Mouse (Mus musculus) cerebellum, adult 2 months (tissue): ENCODE data around the gene Atp8b4. TPM values are rescaled to one million over a fixed set of nuclear protein-coding genes. Genes with fewer than 3 reads are reported as not detected.

Experiments
- DNase-seq, 2 experiments: peaks; one replicate each; pipeline ENCODE4 v3.0.0; 2021
- H3K27ac ChIP-seq: fragments of 200-500 bp; 2 replicates; pipeline ENCODE4 v1.5.1; 2012; ENCODE audit warnings: low read length, control low read depth, inconsistent platforms; ENCODE audit not compliant: insufficient read depth
- H3K27me3 ChIP-seq: fragments of 200-500 bp; 2 replicates; pipeline ENCODE4 v1.6.1; 2012; ENCODE audit warnings: inconsistent platforms, mild to moderate bottlenecking, low read length, moderate library complexity; ENCODE audit not compliant: control insufficient read depth, insufficient read depth
- H3K4me1 ChIP-seq: fragments of 200-500 bp; 2 replicates; pipeline ENCODE4 v1.6.1; 2011; ENCODE audit warnings: low read length; ENCODE audit not compliant: control insufficient read depth, insufficient read depth
- H3K4me3 ChIP-seq: fragments of 200-500 bp; replicated peaks from 2 replicates; pipeline ENCODE3; 2011; ENCODE audit warnings: mild to moderate bottlenecking, low read depth, low read length, control low read depth; ENCODE audit not compliant: insufficient read depth
- CTCF ChIP-seq: fragments of 200-500 bp; IDR thresholded peaks from 2 replicates; pipeline ENCODE4 v1.5.1; 2011; ENCODE audit warnings: low read depth, mild to moderate bottlenecking, control low read depth, low read length, moderate library complexity, borderline replicate concordance; ENCODE audit not compliant: insufficient read depth
- POLR2A ChIP-seq: fragments of 200-500 bp; IDR thresholded peaks from 2 replicates; pipeline ENCODE4 v1.6.1; 2011; ENCODE audit warnings: low read length, control low read depth, borderline replicate concordance; ENCODE audit not compliant: insufficient read depth
- WGBS: fragments of 180-500 bp; shearing (Covaris S2); methylation state at CpG from one replicate; pipeline ENCODE4 v1.1.7; 2018; 5-methylcytosine and 5-hydroxymethylcytosine counted together
- polyA plus RNA-seq: library from polyadenylated mRNA; depleted of rRNA; stranded (reverse); fragments of >200 nt; gene quantifications from 2 replicates; pipeline ENCODE4 v1.2.3, GENCODE M21; 2012; rRNA removed

Atp8b4 gene
- polyA plus RNA-seq, 1 experiment = 0.02 TPM

DNA sequence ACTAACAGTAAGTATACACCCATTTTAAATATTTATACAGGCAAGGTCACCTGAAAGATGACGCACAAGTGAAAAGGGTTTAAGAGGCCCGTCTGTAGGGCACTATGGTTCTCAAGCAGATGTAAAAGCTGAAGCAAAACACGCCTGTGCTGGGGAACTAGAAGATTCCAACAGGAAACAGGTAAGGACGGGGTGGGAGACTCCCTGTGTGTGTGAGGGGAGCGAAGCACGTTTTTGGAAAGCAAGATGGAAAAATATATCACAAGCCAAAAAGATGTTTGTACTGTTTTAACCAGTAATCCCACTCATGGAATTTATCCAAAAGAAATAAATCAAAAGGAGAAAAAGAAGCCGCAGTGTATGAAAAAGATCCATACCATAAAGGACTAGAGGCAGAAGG, 214.1 kb downstream of the Atp8b4 start:
- Histone ChIP-seq H3K4me3 (no peak overlapping the region), H3K27ac (no peak overlapping the region), H3K4me1 (no peaks in the 10 kb centered on the region), H3K27me3 (no peaks in the 10 kb centered on the region)
- no peak for DNase-seq
- WGBS = 77% methylated on average over 7 of the region's 7 CpGs
- no peak for TF ChIP-seq POLR2A
- TF ChIP-seq CTCF = no peak

DNA sequence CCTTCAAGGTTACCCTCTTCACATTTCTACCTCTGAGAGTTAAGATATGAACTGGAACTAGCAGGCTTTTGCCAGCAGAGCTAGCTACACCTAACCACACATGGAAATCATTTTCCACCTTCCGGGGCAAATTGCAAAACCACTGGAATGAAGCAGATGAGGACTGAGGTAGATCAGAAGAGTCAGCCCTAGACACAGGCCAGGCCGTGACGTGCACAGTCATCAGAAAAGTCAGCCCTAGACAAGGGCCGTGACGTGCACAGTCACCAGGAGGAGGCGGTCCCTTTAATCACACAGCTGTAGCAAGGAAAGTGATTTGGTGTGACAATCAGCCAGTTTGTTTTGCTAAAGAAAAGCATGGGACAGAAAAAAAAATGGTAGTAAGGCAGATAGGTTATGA, 216.4 kb downstream of the Atp8b4 start:
- Histone ChIP-seq H3K27ac (no peak overlapping the region), H3K27me3 (no peaks in the 10 kb centered on the region), H3K4me3 (no peak overlapping the region), H3K4me1 (no peaks in the 10 kb centered on the region)
- 84% methylated on average over 6 of the region's 6 CpGs for WGBS
- TF ChIP-seq POLR2A (no peak), CTCF (no peak)
- no peak for DNase-seq

DNA sequence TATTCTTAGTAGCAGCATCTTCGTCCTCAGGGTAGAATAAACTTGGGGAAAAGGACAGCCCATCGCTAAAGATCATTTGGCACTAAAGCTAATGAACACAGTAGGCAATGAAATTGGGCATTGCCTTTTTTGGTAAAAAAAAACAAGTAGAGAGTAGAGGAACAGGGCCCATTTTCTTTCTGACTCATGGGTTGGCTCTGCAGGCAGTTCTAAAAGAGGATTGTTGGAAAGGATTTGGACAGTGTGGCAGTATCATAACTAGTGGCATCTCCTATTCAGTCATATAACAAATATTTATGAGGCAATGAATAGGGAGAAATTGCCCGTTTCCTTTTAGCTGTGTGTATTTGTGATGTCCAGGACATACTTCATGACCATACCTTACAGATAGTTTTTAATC, 217.4 kb downstream of the Atp8b4 start:
- H3K27ac ChIP-seq = no peak overlapping the region
- H3K4me1 ChIP-seq = no peaks in the 10 kb centered on the region
- DNase-seq = no peak
- H3K27me3 ChIP-seq = no peaks in the 10 kb centered on the region
- WGBS = 52% methylated on average over 3 of the region's 3 CpGs
- no peak for TF ChIP-seq CTCF
- TF ChIP-seq POLR2A = no peak
- H3K4me3 ChIP-seq = no peak overlapping the region

DNA sequence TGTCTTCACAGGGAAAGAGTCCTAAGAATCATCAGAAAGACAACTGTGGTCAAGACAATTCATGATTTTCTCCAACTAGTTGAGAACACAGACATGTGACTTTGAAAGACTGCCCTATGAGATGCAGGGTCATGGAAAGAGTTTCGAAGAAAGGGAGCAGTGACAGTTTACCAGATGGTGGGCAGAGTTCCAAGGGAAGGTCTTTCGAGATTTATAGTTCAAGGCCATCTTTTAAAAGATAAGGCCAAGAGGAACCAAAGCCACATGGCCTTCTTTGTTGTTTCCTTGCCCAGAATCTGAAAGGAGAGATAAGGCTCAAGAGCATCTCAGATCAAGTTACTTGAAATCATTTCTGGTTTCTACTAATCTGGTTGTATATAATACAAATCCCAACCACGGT, 225.0 kb downstream of the Atp8b4 start:
- no peak for DNase-seq
- no peaks in the 10 kb centered on the region; the same call in 1 of the 2 replicates for H3K27me3 ChIP-seq
- no peaks in the 10 kb centered on the region for H3K4me1 ChIP-seq
- 56% methylated on average over 3 of the region's 3 CpGs for WGBS
- no peak overlapping the region for H3K27ac ChIP-seq
- TF ChIP-seq POLR2A = no peak
- TF ChIP-seq CTCF = no peak
- no peak overlapping the region for H3K4me3 ChIP-seq

DNA sequence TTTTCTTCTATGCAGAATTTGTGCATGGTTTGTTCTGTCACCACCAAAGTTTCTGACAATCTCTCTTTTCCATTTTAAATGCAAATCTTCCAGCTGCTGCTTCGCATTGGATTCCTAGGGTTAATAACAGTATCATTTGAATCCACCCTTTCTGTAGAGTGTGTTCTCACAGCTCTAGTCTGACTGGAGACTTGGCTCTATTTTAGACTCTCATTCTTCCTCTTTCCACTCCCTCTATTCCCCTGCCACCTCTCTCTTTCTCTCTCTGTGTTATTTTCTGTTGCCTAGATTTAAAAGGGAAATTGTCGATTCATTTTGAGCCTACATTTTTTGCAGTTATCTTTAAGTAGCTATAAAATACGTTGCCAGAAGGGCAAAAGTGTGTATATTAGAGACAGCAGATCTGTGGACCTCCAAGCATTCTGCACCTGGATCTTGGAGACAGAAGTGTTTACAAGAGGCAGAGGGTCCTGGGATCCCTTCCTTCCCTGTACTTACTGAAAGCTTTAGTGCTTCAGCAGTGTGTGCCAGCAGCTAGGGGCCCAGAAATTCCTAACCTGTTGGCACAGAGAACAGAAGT, 225.6 kb downstream of the Atp8b4 start:
- Histone ChIP-seq H3K27ac (no peak overlapping the region), H3K4me1 (no peaks in the 10 kb centered on the region), H3K4me3 (no peak overlapping the region), H3K27me3 (no peaks in the 10 kb centered on the region; the same call in 1 of the 2 replicates)
- no peak for TF ChIP-seq CTCF
- no peak for TF ChIP-seq POLR2A
- no peak for DNase-seq
- 77% methylated on average over 3 of the region's 3 CpGs for WGBS

DNA sequence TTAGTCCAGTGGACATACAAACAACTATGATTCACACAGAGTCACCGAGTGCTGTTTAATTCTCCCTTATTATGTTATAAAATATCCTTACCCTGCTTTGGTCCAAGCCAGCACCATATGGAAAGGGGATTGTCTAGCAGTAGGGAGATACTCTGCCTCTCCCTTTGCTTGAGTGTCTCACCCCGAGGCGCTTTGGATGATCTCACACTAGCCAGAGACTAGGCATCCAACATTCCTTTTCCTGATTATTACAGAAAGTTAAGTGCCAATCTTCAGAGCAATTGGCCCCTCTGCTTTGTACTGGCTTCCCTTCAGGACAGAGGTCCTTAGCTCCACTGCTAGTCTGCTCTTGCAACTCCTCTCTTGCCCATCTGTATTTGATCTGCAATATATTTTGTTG, 226.2 kb downstream of the Atp8b4 start:
- WGBS = 61% methylated on average over 3 of the region's 3 CpGs

More for the DNA sequence above, 226.2 kb downstream of the Atp8b4 start:
- no peak overlapping the region for H3K4me3 ChIP-seq
- no peaks in the 10 kb centered on the region for H3K4me1 ChIP-seq
- TF ChIP-seq CTCF (no peak), POLR2A (no peak)
- no peak for DNase-seq
- no peaks in the 10 kb centered on the region; the same call in 1 of the 2 replicates for H3K27me3 ChIP-seq
- H3K27ac ChIP-seq = no peak overlapping the region

Other genes with a start within 250 kb of the Atp8b4 start
- gene Slc27a2, start 51.7 kb upstream of the Atp8b4 start, polyA plus RNA-seq = 6.6 and 9.4 TPM in 2 replicates
- 6.6 and 7.0 TPM in 2 replicates for gene Hdc, start 118.6 kb upstream of the Atp8b4 start, polyA plus RNA-seq
- gene Gabpb1, start 175.7 kb upstream of the Atp8b4 start, polyA plus RNA-seq = 21.8 and 23.7 TPM in 2 replicates
- gene Usp8, start 206.7 kb upstream of the Atp8b4 start, polyA plus RNA-seq = 54.6 and 54.7 TPM in 2 replicates